Mouse (Mus musculus): ENCODE measurements around the gene Ocel1. TPM values are rescaled to one million over a fixed set of nuclear protein-coding genes. Genes with fewer than 3 reads are reported as not detected.

Gene Ocel1
- total RNA-seq, 2 experiments from 2014 or later, result 15.7 to 19.9 TPM

- DNase-seq, result no peak
These were observed 8.5 kb downstream of the Ocel1 start for GRCm38 (mm10) chr8:71379512-71380075.

DNA sequence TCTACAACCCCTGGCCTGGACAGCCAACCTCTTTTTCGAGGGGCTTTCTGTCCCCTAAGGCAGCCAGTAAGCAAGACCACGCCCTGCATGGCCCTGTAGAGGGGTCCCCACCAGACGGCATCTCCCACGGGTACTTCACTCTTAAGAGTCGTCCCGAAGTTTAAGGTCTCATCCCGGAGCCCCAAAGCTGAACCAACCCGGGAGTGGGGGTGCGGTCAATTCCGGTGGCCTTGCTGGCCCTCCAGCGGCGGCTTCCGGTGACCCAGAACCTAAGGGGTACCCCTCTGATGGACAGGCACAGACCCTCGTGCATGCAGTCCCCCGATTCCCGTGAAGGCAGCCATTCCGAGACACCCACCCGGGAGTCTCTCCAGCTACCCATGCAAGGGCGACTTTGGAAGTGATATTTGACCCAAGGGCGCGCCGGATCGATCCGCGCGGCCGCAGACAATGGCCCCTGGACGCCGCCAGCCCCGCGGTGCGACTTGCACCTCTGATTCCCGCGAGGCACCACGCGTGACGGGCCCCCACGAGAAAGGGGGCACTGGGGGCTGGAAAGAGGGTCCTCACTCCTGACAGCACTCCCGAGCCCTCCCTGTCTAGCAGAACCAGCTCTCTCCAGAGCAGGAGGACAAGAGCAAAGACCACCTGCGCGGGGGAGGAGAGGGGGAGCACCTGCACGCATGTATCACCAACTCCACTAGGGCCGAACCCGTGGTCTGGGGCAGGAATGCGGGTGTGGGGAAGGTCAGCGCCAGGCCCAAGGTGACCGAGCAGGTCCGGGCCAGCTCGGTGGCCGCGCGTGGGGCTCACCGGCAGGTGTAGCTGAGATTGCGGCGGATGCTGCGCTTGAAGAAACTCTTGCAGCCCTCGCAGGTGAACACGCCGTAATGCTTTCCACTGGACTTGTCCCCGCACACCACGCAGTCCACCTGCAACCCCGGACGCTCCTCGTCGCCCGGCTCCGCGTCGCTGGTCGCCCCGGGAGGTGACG lies 9.4 kb downstream of the Ocel1 start:
- peak; percentile 62 for DNase-seq

DNA sequence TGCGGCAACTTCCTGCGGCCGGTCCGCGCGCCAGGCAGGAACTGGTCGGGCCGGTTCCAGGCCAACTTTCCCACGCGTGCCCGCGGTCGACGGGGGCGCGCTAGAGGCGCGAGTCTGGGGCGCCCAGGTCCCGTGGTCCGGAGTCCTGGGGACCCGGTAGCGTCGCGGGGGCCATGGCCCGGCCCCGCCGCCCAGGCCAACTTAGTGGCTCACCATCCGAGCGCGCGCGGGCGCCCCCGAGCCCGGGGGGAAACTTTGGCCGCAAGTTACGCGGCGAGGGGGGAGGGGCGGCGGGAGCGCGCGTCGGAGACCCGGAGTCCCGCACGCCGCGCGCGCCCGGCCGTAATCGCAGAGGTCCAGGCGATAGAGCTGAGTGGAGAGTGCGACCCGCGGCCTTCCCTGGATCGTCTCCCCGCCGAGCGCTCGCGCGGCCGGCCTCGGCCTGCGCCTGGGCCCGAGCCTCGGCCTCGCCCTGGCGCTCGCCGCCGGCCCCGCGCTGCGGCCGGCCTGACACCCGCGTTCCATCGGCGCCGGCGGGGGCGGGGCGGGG lies 10.4 kb downstream of the Ocel1 start, which contains the start of gene Nr2f6:
Gene Nr2f6 (minus strand): TSS at position 540 of the 550 bp plus-strand sequence.
- peak; percentile 82 for DNase-seq

GRCm38 (mm10) chr8:71381971-71382961 lies 11.2 kb downstream of the Ocel1 start:
- peak; percentile 94 for DNase-seq

DNA sequence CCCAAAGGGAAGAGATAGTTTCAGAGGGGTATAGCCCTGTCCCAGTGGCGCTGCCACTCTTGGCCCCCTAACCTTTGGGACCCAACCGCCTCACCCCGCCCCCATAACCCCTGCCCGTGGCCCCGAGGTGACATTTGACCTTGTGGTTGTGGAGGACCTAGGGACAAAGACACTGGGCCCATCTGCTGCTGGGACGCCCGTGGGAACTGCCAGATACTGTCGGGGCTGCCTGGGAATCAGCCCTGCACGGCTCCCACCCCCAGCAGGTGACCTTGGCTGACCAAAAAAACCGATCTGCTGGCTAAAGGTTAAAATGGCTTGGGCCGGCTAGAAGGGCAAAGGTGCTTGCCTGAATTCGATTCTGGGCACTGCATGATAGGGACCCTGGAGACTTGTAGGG lies 12.3 kb downstream of the Ocel1 start:
- DNase-seq, result peak; percentile 63

GRCm38 (mm10) chr8:71383860-71384259 lies 12.8 kb downstream of the Ocel1 start:
- no peak for DNase-seq

- peak; percentile 14 for DNase-seq
These were observed 14.2 kb downstream of the Ocel1 start for GRCm38 (mm10) chr8:71385212-71385835.

DNA sequence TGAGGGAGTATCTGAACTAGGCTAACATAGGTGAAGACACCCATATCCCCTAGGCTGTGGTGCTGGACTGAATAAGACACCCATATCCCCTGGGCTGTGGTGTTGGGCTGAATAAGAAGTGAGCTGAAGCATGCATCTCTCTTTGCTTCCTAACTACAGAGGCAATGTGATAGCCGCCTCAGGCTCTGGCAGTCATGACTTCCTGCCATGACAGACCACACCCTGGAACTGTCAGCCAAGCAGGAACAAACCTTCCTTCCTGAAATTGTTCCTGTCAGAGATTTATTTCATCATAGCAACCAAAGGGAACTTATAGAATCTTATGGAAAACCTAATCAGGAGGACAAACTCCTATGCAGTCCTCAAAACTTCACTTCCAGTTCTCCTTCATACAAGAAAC lies 17.2 kb downstream of the Ocel1 start:
- DNase-seq, result no peak

DNA sequence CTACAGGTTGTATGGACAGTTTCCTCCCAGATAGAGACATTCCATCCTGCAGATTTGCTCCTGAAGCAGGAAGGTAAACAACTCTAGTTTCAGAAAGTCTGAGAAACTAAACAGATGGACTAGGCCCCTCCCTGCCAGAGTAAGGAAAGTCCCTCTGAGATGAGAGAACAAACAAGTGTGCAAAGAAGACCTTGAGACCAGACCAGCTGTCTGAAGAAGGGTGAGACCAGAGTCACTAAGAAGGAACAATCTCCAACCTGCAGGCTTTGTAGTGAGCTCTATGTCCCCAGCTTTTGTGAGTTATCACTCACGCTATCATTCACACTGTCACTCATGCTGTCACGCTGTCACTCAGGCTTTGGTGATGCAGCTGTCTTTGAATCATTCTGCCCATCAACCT lies 20.6 kb downstream of the Ocel1 start:
- DNase-seq, result no peak

GRCm38 (mm10) chr8:71392391-71392790 lies 21.3 kb downstream of the Ocel1 start:
- DNase-seq, result no peak

- peak; percentile 56 for DNase-seq
These were observed 21.8 kb downstream of the Ocel1 start for GRCm38 (mm10) chr8:71392871-71393270.

DNA sequence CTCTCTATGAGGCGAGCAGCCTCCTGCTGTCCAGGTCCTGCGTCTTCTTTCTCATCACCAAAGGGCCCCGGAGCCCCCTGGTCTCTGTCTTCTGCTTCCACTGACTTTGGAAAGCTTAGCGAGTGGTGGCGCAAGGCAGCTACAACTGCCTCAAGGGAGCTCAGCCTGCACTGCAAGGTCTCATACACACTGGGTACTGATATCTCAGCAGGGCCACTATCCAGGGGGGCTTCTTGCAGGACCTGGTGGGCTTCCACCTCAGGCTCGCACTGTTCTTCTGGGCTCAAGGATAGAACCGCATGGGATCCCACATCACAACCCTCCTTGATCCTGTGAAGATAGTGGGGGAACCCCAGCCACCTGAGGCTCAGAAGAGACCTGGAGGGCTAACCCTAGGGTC lies 23.4 kb downstream of the Ocel1 start:
- no peak for DNase-seq

DNA sequence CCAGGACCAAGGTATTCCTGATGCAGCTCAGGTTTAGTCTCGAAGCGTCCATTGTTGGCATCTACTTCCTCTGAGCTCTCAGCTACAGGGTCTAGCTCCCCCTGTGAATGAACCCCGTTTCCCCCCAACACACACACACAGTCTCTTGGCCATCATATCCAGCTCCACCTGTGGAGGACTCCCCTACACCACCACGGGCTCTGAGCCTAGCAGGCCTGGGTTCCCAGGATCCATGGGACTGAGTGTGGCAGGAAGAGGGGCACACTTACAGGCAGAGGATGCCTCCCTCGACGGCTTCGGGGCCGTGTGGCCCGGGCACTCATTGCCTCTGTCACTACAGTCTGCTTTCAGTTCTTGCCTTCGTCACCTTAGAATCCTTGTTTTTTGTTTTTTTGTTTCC lies 24.0 kb downstream of the Ocel1 start:
- DNase-seq, result no peak

DNA sequence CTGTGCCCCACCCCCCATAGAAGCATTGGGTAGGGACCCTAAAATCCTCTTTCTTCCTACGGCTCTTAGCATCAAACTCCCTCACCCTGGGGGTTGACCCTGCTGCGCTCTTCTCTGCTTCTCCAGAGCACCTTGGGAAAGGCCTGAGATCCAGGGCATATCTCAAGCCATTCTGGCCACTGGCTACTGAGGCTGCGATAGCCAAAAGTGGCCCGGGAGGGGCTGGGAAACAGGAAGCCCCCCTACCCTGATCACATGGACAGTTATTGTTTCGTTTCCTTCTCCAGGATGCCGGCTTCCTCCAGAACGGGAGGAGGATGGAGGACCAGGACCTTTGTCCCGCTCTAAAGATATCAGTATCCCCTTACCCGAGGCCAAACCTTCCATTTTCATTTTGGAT lies 24.5 kb downstream of the Ocel1 start, which contains the start of gene Ushbp1:
Gene Ushbp1 (minus strand): TSS at position 174 of the 400 bp plus-strand sequence.
- peak; percentile 50 for DNase-seq

- DNase-seq, result peak; percentile 93
These were observed 25.7 kb downstream of the Ocel1 start, which contains the start of gene Babam1 for GRCm38 (mm10) chr8:71396639-71397305. Gene Babam1, plus strand, starts transcription at chr8:71396861.

- peak; percentile 5 for DNase-seq
These were observed 26.6 kb downstream of the Ocel1 start for GRCm38 (mm10) chr8:71397701-71398100.

- DNase-seq, result no peak
These were observed 29.7 kb downstream of the Ocel1 start for GRCm38 (mm10) chr8:71400826-71401225.

DNA sequence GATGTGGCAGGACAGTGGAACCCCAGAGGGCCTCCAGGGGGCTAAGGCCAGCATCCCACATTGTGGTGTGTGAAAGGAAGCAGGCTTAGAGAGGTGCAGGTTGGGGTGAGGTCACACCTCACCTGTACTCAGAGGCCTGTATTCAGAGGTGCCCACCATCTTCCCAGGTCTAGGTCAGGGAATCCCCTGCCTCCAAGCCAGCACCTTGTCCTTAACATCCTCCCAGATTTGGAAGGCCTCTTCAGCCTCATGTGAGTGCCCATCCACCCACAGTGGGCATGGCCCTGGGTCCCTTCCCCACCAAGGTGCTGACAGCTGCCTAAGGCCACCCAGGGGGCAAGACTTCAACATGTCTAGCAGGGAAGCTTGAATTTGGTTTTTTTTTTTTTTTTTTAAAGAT lies 30.4 kb downstream of the Ocel1 start:
- no peak for DNase-seq

DNA sequence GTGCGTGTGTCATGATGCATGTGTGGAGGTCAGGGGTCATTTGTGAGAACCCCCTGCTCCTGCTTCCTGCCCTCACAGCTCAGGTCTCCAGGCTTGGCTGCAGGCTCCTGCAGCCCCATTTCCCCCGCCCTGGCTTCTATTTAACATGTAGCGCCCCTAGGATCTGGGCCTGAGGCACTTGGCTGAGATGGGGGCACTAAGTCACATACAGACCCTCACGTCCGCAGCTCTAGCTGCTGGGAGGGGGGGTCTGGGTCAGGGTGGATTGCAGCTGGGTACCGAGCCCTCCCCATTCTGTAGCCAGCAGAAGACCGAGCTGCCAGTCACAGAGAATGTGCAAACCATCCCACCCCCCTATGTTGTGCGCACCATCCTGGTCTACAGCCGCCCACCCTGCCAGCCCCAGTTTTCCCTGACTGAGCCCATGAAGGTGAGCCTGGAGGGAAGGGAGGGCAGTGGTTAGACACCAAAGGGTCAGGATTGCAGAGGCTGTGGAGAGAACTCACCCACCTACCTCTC lies 31.4 kb downstream of the Ocel1 start:
- DNase-seq, result no peak
